Mouse (Mus musculus) R1 (cell line): ENCODE results near the gene Pigb.

Experiments used
- DNase-seq: peaks from one replicate; pipeline ENCODE4 v3.0.0-alpha.2; 2018; ENCODE audit warnings: low read depth, low spot score

Gene Pigb

GRCm38 (mm10) chr9:72992576-72992975 lies 47.6 kb downstream of the Pigb start:
- no peak for DNase-seq

- no peak for DNase-seq
Observed at GRCm38 (mm10) chr9:72991420-72991819, 48.8 kb downstream of the Pigb start.

GRCm38 (mm10) chr9:72988706-72989105 lies 51.5 kb downstream of the Pigb start:
- no peak for DNase-seq

- peak; percentile 44 for DNase-seq
Observed at GRCm38 (mm10) chr9:72987703-72988102, 52.5 kb downstream of the Pigb start.

GRCm38 (mm10) chr9:72985250-72986220 lies 54.6 kb downstream of the Pigb start, which contains the start of the genes Ccpg1os and Ccpg1:
Gene Ccpg1os (minus strand): TSS chr9:72985382.
Gene Ccpg1 (plus strand): TSS chr9:72985429.
- peak; percentile 99 for DNase-seq

- DNase-seq, result peak; percentile 37
Observed at GRCm38 (mm10) chr9:72983066-72983465, 57.1 kb downstream of the Pigb start.

GRCm38 (mm10) chr9:72975242-72975641 lies 64.9 kb downstream of the Pigb start:
- DNase-seq, result no peak

GRCm38 (mm10) chr9:72974734-72975133 lies 65.4 kb downstream of the Pigb start:
- no peak for DNase-seq

GRCm38 (mm10) chr9:72972984-72973383 lies 67.2 kb downstream of the Pigb start:
- DNase-seq, result peak; percentile 55

- DNase-seq, result no peak
Observed at GRCm38 (mm10) chr9:72972435-72972834, 67.7 kb downstream of the Pigb start.

- DNase-seq, result peak; percentile 94
Observed at GRCm38 (mm10) chr9:72969874-72970273, 70.3 kb downstream of the Pigb start.

GRCm38 (mm10) chr9:72968349-72969061 lies 71.7 kb downstream of the Pigb start:
- peak; percentile 88 for DNase-seq

GRCm38 (mm10) chr9:72961959-72962358 lies 78.2 kb downstream of the Pigb start:
- peak; percentile 51 for DNase-seq

GRCm38 (mm10) chr9:72961346-72961745 lies 78.8 kb downstream of the Pigb start:
- no peak for DNase-seq

GRCm38 (mm10) chr9:72958521-72959450 lies 81.4 kb downstream of the Pigb start, which contains the start of the genes Dyx1c1 and Gm44503:
Gene Dyx1c1 (plus strand): TSS chr9:72958785.
Gene Gm44503 (plus strand): TSS chr9:72958852.
- DNase-seq, result peak; percentile 88
